Mouse (Mus musculus): ENCODE data around the gene Coq9.

Gene Coq9

GRCm38 (mm10) chr8:94821381-94821780 lies 16.7 kb upstream of the Coq9 start:
- WGBS = 64% methylated on average over 2 of the region's 2 CpGs

- WGBS = 73% methylated on average over 23 of the region's 23 CpGs
These were observed 15.2 kb upstream of the Coq9 start for GRCm38 (mm10) chr8:94822637-94823560.

GRCm38 (mm10) chr8:94825170-94825569 lies 13.0 kb upstream of the Coq9 start:
- 85% methylated on average over 6 of the region's 6 CpGs for WGBS

GRCm38 (mm10) chr8:94826210-94826609 lies 11.9 kb upstream of the Coq9 start:
- 94% methylated on average over 5 of the region's 5 CpGs for WGBS

GRCm38 (mm10) chr8:94828284-94828683 lies 9.8 kb upstream of the Coq9 start:
- 81% methylated on average over 6 of the region's 6 CpGs for WGBS

GRCm38 (mm10) chr8:94833901-94834405 lies 4.2 kb upstream of the Coq9 start:
- 70% methylated on average over 7 of the region's 7 CpGs for WGBS

GRCm38 (mm10) chr8:94835751-94836150 lies 2.4 kb upstream of the Coq9 start:
- WGBS = 85% methylated on average over 13 of the region's 13 CpGs

- WGBS = 67% methylated on average over 11 of the region's 11 CpGs
These were observed 1.5 kb upstream of the Coq9 start for GRCm38 (mm10) chr8:94836456-94837240.

GRCm38 (mm10) chr8:94838600-94838999 lies 479 bp downstream of the Coq9 start:
- under 1% methylated on average over 24 of the region's 24 CpGs for WGBS

GRCm38 (mm10) chr8:94841183-94841582 lies 3.1 kb downstream of the Coq9 start:
- 64% methylated on average over 2 of the region's 2 CpGs for WGBS

- 91% methylated on average over 5 of the region's 5 CpGs for WGBS
These were observed 11.9 kb downstream of the Coq9 start for GRCm38 (mm10) chr8:94850049-94850448.

- WGBS = 90% methylated on average over 11 of the region's 11 CpGs
These were observed 16.6 kb downstream of the Coq9 start for GRCm38 (mm10) chr8:94854761-94855160.

- 19% methylated on average over 5 of the region's 5 CpGs for WGBS
These were observed 18.9 kb downstream of the Coq9 start for GRCm38 (mm10) chr8:94857011-94857345.

- WGBS = under 1% methylated on average over 68 of the region's 68 CpGs
These were observed 19.4 kb downstream of the Coq9 start, which contains the start of gene Polr2c for GRCm38 (mm10) chr8:94857346-94858173. TSS of gene Polr2c (plus strand) at chr8:94857450.

- WGBS = 72% methylated on average over 8 of the region's 8 CpGs
These were observed 23.3 kb downstream of the Coq9 start for GRCm38 (mm10) chr8:94861352-94861910.

- 60% methylated on average over 12 of the region's 12 CpGs for WGBS
These were observed 24.5 kb downstream of the Coq9 start for GRCm38 (mm10) chr8:94862487-94863220.

- WGBS = 53% methylated on average over 10 of the region's 10 CpGs
These were observed 26.0 kb downstream of the Coq9 start for GRCm38 (mm10) chr8:94863897-94864673.

- 63% methylated on average over 10 of the region's 10 CpGs for WGBS
These were observed 27.2 kb downstream of the Coq9 start for GRCm38 (mm10) chr8:94865292-94865691.

GRCm38 (mm10) chr8:94866921-94867320 lies 28.8 kb downstream of the Coq9 start:
- 89% methylated on average over 9 of the region's 9 CpGs for WGBS

GRCm38 (mm10) chr8:94869146-94869545 lies 31.0 kb downstream of the Coq9 start:
- 64% methylated on average over 7 of the region's 7 CpGs for WGBS
